In genomic region chr4:149542927-149543553, GRCm38 (mm10) we compare ENCODE assay signal across 8 mouse cellular contexts. TPM values are rescaled to one million over a fixed set of nuclear protein-coding genes. Genes with fewer than 3 reads are reported as not detected.
A peak's percentile ranks its signal among the peaks of the same experiment; 100 is the strongest.
DNase-seq lines count a peak whose midpoint lies in the region; TF ChIP-seq lines count a peak whose summit lies in the region.

No protein-coding gene starts in this region.

- peak; percentile 85 for DNase-seq in adrenal gland, postnatal 36 days
- peak; percentile 85 to 95 for DNase-seq in heart, postnatal 14 days
- peak; percentile 92 for DNase-seq in layer of hippocampus, adult 11-12 months (ENCODE audit: low spot score)
- DNase-seq in lung, postnatal 10 days = peak; percentile 92
- peak; percentile 97 for DNase-seq in retina, embryonic 14.5 days (ENCODE audit: low spot score)
- peak; percentile 91 for DNase-seq in thymus, postnatal 4 days

- 0 out of 2 replicates have a peak, but pooled peaks cover 12% of the 10 kb centered on the region for H3K36me3 ChIP-seq in E14TG2a.4 (ENCODE audit: insufficient read depth, low read length)

- H3K4me1 ChIP-seq in E14TG2a.4 (replicated peaks; ENCODE audit: low read depth, low read length) = peaks cover 56% of the 10 kb centered on the region
- H3K4me1 ChIP-seq in embryonic fibroblast, embryonic 13.5 days (ENCODE audit: control insufficient read depth, insufficient read depth, low read length) = 0 out of 2 replicates have a peak, but pooled peaks cover 4% of the 10 kb centered on the region

- peak; percentile 100 for TF ChIP-seq CTCF in E14TG2a.4 (conservative IDR thresholded peaks at IDR 0.05; ENCODE audit: low read length)
- TF ChIP-seq CTCF in embryonic fibroblast, embryonic 13.5 days (IDR thresholded peaks at IDR 0.05; ENCODE audit: borderline replicate concordance, insufficient read depth, low read length) = peak; percentile 77

- H3K9me3 ChIP-seq in E14TG2a.4 (ENCODE audit: low read length) = no peaks in the 10 kb centered on the region

- no peak overlapping the region for H3K27ac ChIP-seq in embryonic fibroblast, embryonic 13.5 days (ENCODE audit: insufficient read depth, low read length)

- H3K4me3 ChIP-seq in E14TG2a.4 (replicated peaks; ENCODE audit: low read length) = no peak overlapping the region
- no peak overlapping the region for H3K4me3 ChIP-seq in embryonic fibroblast, embryonic 13.5 days (ENCODE audit: insufficient read depth, low read length)

- no peak for TF ChIP-seq POLR2A in embryonic fibroblast, embryonic 13.5 days (IDR thresholded peaks at IDR 0.05; ENCODE audit: low read depth, low read length)

- intact Hi-C loops in heart, postnatal 14 days (cut with DNase I) = loop anchor here (2.0 to 5.0 kb wide), 5 partner anchors 36 to 396 kb away; partner anchors contain the start of genes Lzic, Nmnat1 and Rbp7

- no peaks in the 10 kb centered on the region for H3K27me3 ChIP-seq in E14TG2a.4 (ENCODE audit: insufficient read depth, low read length)

RNA-seq across cellular contexts. Expression of gene Ctnnbip1, which starts 25.0 kb away (rescaled TPM):
- 10 to 100 TPM; 21.0 to 39.0 TPM for total RNA-seq in adrenal gland, postnatal 36 days (2021)
- 11.4 TPM in 2 replicates for polyA plus RNA-seq in embryonic fibroblast, embryonic 13.5 days (2011; ENCODE audit: insufficient read length, low read depth, missing spikeins)
- total RNA-seq in heart, postnatal 14 days (2021) = 10 to 100 TPM; 42.9 to 44.5 TPM

RNA-seq across cellular contexts. Expression of gene Clstn1, which starts 43.2 kb away (rescaled TPM):
- total RNA-seq in adrenal gland, postnatal 36 days (2021) = 10 to 100 TPM; 92.4 to 97.7 TPM
- 52.0 and 53.6 TPM in 2 replicates for polyA plus RNA-seq in embryonic fibroblast, embryonic 13.5 days (2011; ENCODE audit: insufficient read length, low read depth, missing spikeins)
- 10 to 100 TPM; 76.7 to 82.1 TPM for total RNA-seq in heart, postnatal 14 days (2021)

RNA-seq across cellular contexts. Expression of gene Lzic, which starts 58.0 kb away (rescaled TPM):
- 10 to 100 TPM; 28.5 to 29.3 TPM for total RNA-seq in adrenal gland, postnatal 36 days (2021)
- polyA plus RNA-seq in embryonic fibroblast, embryonic 13.5 days (2011; ENCODE audit: insufficient read length, low read depth, missing spikeins) = 48.3 and 49.3 TPM in 2 replicates
- 10 to 100 TPM; 55.4 to 55.8 TPM for total RNA-seq in heart, postnatal 14 days (2021)

RNA-seq across cellular contexts. Expression of gene Nmnat1, which starts 58.0 kb away (rescaled TPM):
- total RNA-seq in adrenal gland, postnatal 36 days (2021) = 10 to 100 TPM; 16.4 to 17.8 TPM
- polyA plus RNA-seq in embryonic fibroblast, embryonic 13.5 days (2011; ENCODE audit: insufficient read length, low read depth, missing spikeins) = 5.1 and 7.0 TPM in 2 replicates
- 10 to 100 TPM; 20.8 to 23.4 TPM for total RNA-seq in heart, postnatal 14 days (2021)
